Mouse (Mus musculus) T-cell, adult 2 months (primary cell): ENCODE data around the gene Dhx37.
"Not testable (repeated sequence)": the region's sequence is repeated elsewhere in the genome, so short reads cannot be mapped to it uniquely, and the experiment has no call there.

Experiments used
- DNase-seq: peaks from one replicate; pipeline ENCODE4 v3.0.0; 2022; ENCODE audit warnings: low spot score

Dhx37 gene

DNA sequence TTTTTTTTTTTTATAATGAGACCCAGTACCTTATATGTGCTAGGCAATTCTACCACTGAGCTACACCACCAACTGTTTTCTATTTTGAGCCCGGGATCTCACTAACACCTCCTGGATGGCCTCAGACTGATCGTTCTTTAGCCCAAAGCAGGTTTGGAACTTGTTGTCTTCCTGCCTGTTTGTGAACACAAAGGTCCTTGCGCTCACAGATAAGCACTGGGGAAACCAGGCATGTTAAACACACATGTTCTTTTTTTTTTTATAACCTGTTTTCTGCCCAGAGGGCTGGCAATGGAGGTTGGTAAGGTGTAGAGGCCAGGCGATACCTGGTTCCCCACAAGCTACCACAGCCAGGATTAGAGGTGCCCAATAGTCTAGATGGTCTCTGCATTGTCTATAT, 14.7 kb upstream of the Dhx37 start:
- DNase-seq: no peak

GRCm38 (mm10) chr5:125448026-125448425, 14.1 kb upstream of the Dhx37 start:
- no peak for DNase-seq

DNA sequence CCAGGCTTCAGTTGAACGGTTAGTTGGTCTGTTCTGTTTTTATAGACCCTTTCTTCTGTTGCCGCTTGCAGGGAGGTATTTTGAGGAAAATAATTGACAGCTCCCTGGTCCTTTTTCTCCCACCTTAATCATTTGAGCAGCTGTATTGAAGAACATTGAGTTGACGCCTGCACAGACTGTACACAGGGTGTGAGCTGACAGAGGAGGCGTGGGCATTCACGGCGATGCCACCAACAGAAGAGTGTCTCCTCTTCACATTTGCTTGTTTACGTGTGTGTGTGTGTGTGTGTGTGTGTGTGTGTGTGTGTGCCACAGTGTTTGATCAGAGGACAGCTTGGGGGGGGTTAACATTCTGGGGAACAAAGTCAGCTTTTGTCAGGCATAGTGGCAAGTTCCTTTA, 12.4 kb upstream of the Dhx37 start:
- DNase-seq: no peak

DNA sequence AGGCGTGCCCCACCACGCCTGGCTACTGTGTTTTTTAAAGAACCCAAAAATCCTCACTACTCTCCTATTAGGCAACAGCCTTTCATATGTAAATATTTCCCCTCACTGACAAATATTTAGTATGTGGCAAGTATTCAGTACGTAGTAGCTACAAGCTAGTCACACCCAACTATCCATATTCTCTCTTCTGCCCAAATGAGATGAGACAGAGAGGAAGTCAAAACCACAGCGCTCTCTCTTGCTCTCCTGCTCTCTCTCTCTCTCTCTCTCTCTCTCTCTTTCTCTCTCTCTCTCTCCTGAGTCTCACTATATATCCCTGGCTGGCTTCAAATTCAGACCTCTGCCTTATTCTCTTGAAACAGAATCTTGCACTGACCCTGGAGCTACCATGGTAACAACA, 10.6 kb upstream of the Dhx37 start:
- DNase-seq: peak; percentile 54

DNA sequence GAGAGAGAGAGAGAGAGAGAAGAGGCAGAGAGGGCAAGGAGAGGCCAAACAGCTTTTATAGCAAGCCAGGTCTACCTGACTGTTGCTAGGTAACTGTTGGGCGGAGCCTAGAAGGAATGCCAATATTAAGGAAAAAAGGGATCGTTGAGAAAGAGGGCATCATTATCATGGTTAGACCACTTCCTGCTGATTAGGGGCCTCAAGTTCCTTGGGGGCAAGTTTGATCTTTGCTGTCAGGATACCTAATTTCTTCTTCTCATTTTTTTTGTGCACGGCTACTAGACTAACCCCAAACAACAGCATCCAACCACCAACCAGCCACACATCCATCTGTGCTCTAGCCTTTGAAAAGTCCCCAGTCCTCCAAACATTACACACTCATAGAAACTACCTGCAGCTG, 10.0 kb upstream of the Dhx37 start:
- DNase-seq: peak; percentile 42

GRCm38 (mm10) chr5:125443335-125443734, 9.4 kb upstream of the Dhx37 start:
- DNase-seq: no peak

DNA sequence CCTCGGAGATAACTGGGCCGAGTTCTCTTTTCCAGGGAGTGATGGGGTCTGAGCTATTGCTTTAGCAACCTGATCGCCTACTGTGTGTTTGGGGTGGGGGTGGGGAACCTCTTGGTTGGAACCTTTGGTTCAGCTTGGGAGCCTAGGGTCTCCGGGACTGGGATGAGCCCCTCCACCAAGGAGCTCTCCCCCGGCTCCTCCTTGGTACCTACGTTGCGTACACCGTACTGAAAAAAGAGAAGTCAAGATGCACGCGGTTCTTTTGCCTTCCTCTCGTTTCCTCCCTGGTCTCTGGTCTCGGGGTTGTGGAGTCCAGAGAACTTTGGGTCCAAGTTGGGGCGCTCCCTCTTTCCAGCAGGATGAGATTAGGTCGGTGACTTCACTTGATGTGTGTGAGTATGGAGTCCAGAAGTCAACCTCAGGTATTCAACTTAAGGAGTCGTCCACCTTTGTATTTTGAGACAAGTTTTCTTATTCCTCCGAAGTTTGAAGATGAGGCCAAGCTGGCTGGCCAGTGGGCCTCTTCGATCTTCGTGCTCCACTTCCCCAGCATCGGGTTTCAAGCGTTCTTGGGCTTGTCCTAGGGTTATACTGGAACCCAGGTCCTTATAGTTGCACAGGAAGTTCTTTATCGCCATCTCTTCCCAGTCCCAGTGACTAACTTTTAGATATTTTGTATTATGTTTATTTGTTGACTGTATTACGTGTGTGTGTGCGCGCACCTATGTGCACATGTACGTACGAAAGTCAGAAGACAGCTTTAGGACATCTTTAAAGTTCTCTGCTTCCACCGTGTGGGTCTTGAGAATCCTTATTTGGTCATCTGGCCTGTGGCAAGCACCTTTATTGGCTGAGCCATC, 8.4 kb upstream of the Dhx37 start:
- no peak for DNase-seq

- DNase-seq: peak; percentile 61
These were observed 7.6 kb upstream of the Dhx37 start, which contains the start of gene Bri3bp for GRCm38 (mm10) chr5:125441234-125442114. Gene Bri3bp (plus strand): TSS chr5:125441568.

DNA sequence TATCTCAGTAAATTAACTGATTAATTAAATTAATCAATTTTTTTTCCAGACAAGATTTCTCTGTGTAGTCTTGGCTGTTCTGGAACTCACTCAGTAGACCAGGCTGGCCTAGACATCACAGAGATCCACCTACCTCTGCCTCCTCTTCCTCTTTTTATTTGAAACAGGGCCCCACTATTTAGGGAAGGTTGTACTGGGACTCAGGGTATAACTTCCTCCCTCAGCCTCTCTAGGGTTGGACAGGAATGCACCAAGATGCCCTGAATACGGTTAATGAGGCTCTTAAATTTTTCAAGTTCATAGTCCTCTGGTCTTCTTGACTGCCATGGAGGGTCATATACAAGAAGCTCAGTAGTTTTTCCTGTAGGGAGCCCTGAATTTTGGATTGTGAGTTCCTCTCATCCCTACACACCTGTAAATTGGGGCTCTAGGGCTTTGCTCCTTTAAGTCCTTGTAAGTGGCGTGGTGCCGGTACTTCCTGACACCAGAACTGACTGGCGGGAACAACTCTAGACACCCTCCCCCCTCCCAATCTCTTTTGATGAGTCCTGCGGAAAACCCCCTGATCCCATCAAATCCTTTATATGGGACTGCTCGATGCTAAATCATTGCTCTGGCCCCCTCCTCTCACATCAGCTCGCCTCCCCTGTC, 6.8 kb upstream of the Dhx37 start:
- no peak for DNase-seq

GRCm38 (mm10) chr5:125434347-125434746, 426 bp upstream of the Dhx37 start:
- peak; percentile 36 for DNase-seq

GRCm38 (mm10) chr5:125432324-125432723, 1.6 kb downstream of the Dhx37 start:
- not testable (repeated sequence) for DNase-seq

- no peak for DNase-seq
These were observed 7.6 kb downstream of the Dhx37 start for GRCm38 (mm10) chr5:125426343-125426742.

DNA sequence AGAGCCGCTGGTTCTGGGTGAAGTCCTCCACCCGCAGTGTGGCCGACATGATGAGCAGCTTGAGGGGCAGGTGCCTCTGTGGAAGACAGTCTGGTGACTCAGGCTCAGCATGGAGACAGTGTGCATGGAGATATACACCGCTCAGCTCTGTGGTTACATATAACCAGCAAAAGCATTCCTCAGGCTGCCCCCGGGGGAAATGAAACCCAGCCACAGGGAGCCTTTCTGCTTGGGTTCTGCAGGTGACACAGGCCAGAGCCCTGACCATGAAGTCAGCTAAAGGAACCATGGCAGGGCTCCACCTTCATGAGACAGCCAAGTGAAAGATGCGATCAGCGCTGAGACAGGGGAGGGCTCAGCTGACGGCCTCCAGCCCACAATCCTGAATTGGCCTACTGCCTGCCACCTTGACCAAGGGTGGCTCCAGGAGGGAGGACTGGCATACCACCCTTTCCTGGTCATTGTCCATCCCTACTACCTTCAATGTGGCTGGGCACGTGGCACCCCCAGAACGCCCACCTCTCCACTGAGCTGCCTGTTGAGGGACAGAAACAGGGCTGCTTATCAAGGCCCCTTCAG, 8.1 kb downstream of the Dhx37 start:
- DNase-seq: no peak

GRCm38 (mm10) chr5:125419124-125419523, 14.8 kb downstream of the Dhx37 start:
- no peak for DNase-seq

GRCm38 (mm10) chr5:125418636-125419035, 15.3 kb downstream of the Dhx37 start:
- DNase-seq: no peak

DNA sequence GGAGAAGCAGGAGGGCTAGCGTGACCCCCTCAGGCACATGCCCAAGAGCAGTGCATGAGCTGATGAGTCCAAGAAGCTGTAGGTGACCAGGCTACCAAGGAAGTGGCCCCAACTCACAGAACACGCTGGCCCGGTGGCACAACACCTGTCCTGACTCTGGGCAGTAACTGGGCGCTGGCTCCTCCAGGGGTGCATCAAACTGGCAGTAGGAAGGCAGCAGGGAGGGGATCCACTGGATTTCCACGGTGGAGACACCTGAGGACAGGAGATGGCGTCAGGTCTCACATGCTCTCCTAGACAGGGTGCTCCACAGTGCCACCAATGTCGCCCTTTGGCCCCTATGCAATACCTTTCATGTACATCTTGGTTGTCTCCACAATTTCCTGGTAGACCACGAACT, 17.7 kb downstream of the Dhx37 start:
- no peak for DNase-seq

DNA sequence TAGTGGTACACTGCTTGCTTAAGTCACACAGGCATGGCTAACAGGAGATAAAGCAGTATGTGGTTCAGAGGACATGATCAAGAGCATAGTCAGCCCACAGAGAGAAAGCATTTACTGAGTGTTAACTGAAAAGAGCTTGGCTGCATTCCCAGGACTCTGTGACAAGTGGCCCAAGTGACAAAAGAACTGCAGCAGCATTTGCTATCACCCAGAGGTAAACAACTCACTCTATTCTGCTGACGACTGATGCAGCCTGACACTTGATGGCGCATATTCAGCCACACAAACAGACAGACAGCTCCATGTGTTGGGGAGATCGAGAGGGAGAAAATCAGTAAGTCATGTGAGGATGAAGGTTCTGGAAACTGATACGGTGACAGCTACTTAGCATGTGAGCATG, 20.2 kb downstream of the Dhx37 start:
- no peak for DNase-seq

- DNase-seq: not testable (repeated sequence)
These were observed 21.4 kb downstream of the Dhx37 start for GRCm38 (mm10) chr5:125412536-125412935.

GRCm38 (mm10) chr5:125411972-125412530, 21.9 kb downstream of the Dhx37 start:
- DNase-seq: peak; percentile 73

DNA sequence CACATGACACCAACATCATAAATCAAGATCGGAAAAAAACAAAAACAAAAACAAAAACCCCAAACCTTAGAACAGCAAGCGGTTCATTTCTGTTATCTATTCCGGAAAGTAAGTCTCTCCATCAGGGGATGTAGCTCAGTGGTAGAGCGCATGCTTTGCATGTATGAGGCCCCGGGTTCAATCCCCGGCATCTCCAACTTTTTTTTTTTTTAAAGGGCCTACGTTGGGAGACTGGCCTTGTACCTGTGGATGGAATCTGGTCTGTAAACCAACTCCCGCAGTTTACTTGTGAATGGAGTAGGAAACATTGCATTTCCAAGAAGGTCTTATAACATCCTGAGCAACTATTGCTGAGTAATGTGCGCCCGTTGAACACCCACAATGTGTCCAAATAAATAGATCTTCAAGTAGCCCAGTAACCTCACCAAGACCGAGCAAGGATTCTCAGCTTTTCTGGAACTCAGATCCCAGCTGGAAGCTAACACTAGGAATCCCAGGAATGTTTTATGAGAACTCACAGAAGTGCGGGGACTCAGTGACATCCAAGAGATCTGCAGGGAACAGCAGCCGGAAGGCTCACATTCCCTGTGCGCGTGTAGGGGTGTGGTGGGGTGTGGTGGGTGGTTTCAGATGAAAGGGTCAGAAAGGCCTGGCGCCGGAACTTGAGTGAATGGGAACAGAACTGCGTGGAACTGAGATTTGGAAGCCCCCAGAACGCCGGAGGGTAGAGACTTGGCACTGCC, 24.4 kb downstream of the Dhx37 start:
- no peak for DNase-seq

DNA sequence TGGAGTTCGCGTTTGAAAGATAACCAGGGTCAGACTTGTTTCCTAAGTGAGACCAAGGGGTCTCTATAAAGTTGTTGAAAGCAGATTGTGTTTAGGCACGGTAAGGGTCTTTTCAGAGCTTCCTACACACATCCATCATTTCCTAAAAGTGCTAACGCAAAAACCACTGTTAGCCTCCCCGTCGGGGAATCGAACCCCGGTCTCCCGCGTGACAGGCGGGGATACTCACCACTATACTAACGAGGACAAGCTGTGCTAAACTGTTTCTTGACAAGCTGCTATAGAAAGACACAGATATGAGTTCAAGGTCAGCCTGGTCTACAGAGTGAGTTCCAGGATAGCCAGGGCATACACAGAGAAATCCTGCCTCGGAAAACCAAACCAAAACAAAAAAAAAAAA, 25.1 kb downstream of the Dhx37 start:
- DNase-seq: peak; percentile 79
